Mouse (Mus musculus): ENCODE measurements around the gene Shd. TPM values are rescaled to one million over a fixed set of nuclear protein-coding genes. Genes with fewer than 3 reads are reported as not detected.
A peak's percentile ranks its signal among the peaks of the same experiment; 100 is the strongest.

The Shd gene
- polyA plus RNA-seq, 1 experiment from 2014 or later: 50.3 TPM

DNA sequence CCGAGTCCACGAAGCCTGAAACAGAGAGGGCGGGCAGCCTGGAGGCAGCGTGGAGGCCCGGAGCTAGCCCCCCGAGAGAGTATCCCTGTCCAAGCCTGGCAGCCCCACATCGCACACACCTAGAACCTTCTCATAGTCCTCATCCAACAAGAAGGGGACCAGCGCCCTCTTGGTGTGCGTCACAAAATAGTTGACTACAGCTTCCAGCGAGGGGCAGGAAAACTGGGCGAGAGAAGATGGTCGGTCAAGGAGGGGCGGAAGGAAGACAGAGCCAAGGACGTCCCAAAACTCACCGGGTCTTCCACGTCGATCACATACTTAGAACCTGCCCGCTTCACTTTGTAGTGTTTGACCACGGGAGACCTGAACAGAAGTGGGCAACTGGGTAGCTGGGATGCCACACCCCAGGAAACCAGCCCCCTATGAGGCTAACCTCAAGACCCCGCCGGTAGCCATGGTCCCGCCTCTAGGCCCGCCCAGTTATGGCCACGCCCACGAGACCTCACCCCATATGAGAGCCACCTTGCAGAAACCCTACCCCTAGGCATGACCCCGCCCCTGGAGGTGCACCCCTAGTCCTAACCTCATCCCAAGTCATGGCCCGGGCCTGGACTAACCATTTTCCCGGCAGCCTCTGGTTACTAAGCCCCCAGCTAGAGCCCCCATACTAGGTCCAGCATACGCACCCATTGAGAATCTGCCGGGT lies 29.7 kb downstream of the Shd start:
- H3K36me3 ChIP-seq (replicated peaks): peaks cover 30% of the 10 kb centered on the region
- 5% methylated on average over 30 of the region's 30 CpGs for WGBS
- 0 out of 2 replicates have a peak, but pooled peaks cover 4% of the 10 kb centered on the region for H3K9me3 ChIP-seq
- H3K4me1 ChIP-seq: peaks cover 13% of the 10 kb centered on the region
- peak overlapping the region; percentile 60; the same call in 1 of the 2 replicates for H3K27ac ChIP-seq
- peaks cover 30% of the 10 kb centered on the region for H3K27me3 ChIP-seq (ENCODE audit: poor library complexity, severe bottlenecking)
- DNase-seq (ENCODE audit: extremely low spot score, low spot score): no peak
- H3K4me3 ChIP-seq: peak overlapping the region; percentile 42

DNA sequence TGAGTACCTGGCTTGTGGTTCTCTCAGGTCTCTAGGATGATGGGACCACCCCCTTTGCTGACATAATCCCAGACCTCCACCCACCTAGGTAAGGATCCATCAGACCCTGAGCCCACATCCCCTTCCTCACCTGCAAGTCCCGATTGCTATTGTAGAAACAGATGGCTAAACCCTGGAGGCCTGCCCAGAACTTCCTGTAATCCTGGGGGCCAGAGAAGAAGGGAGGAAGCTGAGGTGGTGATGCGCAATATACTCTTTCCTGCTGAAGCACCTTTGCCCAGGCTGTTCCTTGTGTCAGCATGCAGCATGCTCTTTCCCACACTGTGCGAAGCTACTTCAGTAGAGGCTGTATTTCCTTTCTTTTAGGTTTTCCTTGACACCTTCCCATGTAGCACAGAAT lies 32.7 kb downstream of the Shd start:
- Histone ChIP-seq H3K4me3 (no peak overlapping the region), H3K9me3 (no peaks in the 10 kb centered on the region), H3K4me1 (peaks cover 28% of the 10 kb centered on the region), H3K27ac (no peak overlapping the region), H3K27me3 (ENCODE audit: poor library complexity, severe bottlenecking) (peaks cover 36% of the 10 kb centered on the region), H3K36me3 (replicated peaks) (peaks cover under 1% of the 10 kb centered on the region; the same call in 1 of the 2 replicates)
- WGBS: 85% methylated on average over 3 of the region's 3 CpGs
- no peak for DNase-seq (ENCODE audit: extremely low spot score, low spot score)

DNA sequence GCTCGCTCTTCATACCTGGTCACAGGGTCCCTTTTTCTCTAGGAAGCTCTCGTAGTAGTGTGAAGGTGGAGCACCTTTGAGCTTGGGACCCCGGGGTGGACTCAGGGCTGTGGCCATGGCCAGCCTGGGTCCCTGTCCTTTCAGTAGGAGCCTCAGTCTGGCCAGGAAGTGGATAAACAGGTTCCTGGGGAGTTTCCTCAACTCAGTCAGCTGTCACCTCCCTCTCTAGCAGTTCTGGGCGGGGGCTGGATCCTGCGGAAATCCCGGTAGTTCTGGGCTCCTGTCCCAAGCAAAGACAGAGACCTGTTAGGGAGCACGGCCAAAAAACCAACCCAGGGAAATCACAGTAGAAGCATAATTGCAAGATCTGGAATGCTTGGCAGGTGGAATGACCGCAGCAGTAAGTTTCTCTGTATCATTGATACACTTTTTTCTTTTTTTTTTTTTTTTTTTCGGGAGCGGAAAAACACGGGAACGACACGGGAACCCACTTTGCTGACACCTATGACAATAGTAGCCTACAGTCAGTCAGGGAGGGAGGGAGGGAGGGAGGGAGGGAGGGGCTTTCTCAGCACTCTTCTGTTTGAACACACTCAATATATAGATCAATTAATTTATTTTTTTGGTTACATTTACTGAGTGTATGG lies 35.3 kb downstream of the Shd start, which contains the start of the genes Stap2 and Mpnd:
TSS of gene Stap2 (minus strand) at position 170 of the 647 bp plus-strand sequence.
TSS of gene Mpnd (plus strand) at position 297 of the 647 bp plus-strand sequence.
- peak within 1 kb of the TSS; percentile 12; the same call in 1 of the 2 replicates for H3K4me3 ChIP-seq
- H3K4me1 ChIP-seq: peaks cover 38% of the 10 kb centered on the region
- peaks cover 5% of the 10 kb centered on the region; the same call in 1 of the 2 replicates for H3K36me3 ChIP-seq (replicated peaks)
- H3K9me3 ChIP-seq: no peaks in the 10 kb centered on the region
- H3K27ac ChIP-seq: no peak within 1 kb of the TSS
- WGBS: 57% methylated on average over 13 of the region's 13 CpGs
- DNase-seq (ENCODE audit: extremely low spot score, low spot score): peak; percentile 38
- H3K27me3 ChIP-seq (ENCODE audit: poor library complexity, severe bottlenecking): peaks cover 23% of the 10 kb centered on the region

- 52% methylated on average over 10 of the region's 10 CpGs for WGBS
- no peak overlapping the region for H3K4me3 ChIP-seq
- H3K4me1 ChIP-seq: peaks cover 48% of the 10 kb centered on the region
- no peak for DNase-seq (ENCODE audit: extremely low spot score, low spot score)
- peak overlapping the region; percentile 97 for H3K27ac ChIP-seq
- H3K27me3 ChIP-seq (ENCODE audit: poor library complexity, severe bottlenecking): peaks cover 15% of the 10 kb centered on the region
- no peaks in the 10 kb centered on the region for H3K9me3 ChIP-seq
- peaks cover 19% of the 10 kb centered on the region for H3K36me3 ChIP-seq (replicated peaks)
These were observed 36.7 kb downstream of the Shd start for GRCm38 (mm10) chr17:56006956-56007355.

DNA sequence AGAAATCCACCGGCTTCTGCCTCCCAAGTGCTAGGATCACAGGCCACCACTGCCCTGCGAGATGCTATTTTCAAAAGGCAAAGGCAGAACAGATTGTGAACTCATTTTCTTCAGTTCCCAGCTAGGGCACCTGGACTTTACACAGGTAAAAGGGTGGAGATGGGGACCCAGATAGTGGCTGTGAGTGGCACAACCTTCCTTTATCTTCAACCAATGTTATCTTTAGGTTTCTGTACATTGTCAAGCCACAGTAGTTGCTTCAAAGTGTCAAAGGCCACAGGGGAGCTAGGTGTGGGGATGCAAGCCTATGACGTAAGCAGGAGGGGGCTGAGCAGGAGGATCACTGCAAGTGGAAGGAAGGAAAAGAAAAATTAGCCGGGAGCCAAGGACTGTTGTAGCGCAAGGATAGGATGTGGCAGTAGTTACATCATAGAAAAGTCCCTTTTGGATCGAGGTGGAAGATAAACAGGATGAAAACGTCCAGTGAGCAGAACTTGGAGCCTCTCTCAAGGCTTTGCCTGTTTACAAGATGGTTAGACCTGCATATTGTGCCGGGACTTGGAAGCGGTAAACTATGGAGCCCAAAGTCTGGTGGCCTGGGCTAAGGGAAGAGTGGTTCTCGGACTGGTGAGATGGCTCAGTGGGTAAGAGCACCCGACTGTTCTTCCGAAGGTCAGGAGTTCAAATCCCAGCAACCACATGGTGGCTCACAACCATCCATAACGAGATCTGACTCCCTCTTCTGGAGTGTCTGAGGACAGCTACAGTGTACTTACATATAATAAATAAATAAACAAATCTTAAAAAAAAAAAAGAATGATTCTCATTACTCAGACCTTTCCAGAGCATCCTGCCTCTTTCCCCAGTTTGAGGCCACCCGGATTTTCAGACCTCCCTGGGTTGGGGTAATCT lies 37.4 kb downstream of the Shd start:
- 33% methylated on average over 14 of the region's 14 CpGs for WGBS
- Histone ChIP-seq H3K27ac (peak overlapping the region; percentile 97), H3K9me3 (no peaks in the 10 kb centered on the region), H3K36me3 (replicated peaks) (peaks cover 26% of the 10 kb centered on the region), H3K4me1 (peaks cover 48% of the 10 kb centered on the region), H3K27me3 (ENCODE audit: poor library complexity, severe bottlenecking) (peaks cover 12% of the 10 kb centered on the region), H3K4me3 (peak overlapping the region; percentile 85)
- DNase-seq (ENCODE audit: extremely low spot score, low spot score): peak; percentile 37

GRCm38 (mm10) chr17:56008356-56009087 lies 38.3 kb downstream of the Shd start:
- Histone ChIP-seq H3K27ac (peak overlapping the region; percentile 97), H3K36me3 (replicated peaks) (peaks cover 34% of the 10 kb centered on the region), H3K9me3 (no peaks in the 10 kb centered on the region), H3K27me3 (ENCODE audit: poor library complexity, severe bottlenecking) (peaks cover 9% of the 10 kb centered on the region), H3K4me3 (peak overlapping the region; percentile 85), H3K4me1 (peaks cover 48% of the 10 kb centered on the region)
- under 1% methylated on average over 21 of the region's 21 CpGs for WGBS
- peak; percentile 96 for DNase-seq (ENCODE audit: extremely low spot score, low spot score)

GRCm38 (mm10) chr17:56009088-56009961 lies 39.1 kb downstream of the Shd start:
- peak overlapping the region; percentile 97 for H3K27ac ChIP-seq
- peaks cover 9% of the 10 kb centered on the region for H3K27me3 ChIP-seq (ENCODE audit: poor library complexity, severe bottlenecking)
- peaks cover 48% of the 10 kb centered on the region for H3K4me1 ChIP-seq
- under 1% methylated on average over 62 of the region's 62 CpGs for WGBS
- DNase-seq (ENCODE audit: extremely low spot score, low spot score): peak; percentile 92
- H3K36me3 ChIP-seq (replicated peaks): peaks cover 42% of the 10 kb centered on the region
- H3K9me3 ChIP-seq: no peaks in the 10 kb centered on the region
- peak overlapping the region; percentile 85 for H3K4me3 ChIP-seq

DNA sequence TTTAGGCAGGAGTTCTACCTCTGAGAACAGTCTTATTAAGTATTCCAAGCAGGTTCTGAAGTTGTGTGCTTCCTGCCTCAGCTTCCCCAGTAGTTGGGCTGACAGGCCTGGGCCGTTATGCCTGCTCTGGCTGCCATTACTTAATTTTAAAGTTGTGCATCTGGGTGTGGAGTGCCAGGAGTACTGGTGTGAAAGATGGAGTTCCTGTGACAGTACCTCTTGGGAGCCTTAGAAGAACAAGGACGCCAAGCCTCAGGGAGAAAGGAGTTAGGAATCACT lies 39.6 kb downstream of the Shd start:
- Histone ChIP-seq H3K4me1 (peaks cover 48% of the 10 kb centered on the region), H3K4me3 (peak overlapping the region; percentile 85), H3K9me3 (no peaks in the 10 kb centered on the region), H3K36me3 (replicated peaks) (peaks cover 48% of the 10 kb centered on the region), H3K27ac (peak overlapping the region; percentile 97), H3K27me3 (ENCODE audit: poor library complexity, severe bottlenecking) (peaks cover 7% of the 10 kb centered on the region)
- 63% methylated on average over 2 of the region's 2 CpGs for WGBS
- no peak for DNase-seq (ENCODE audit: extremely low spot score, low spot score)

GRCm38 (mm10) chr17:56010255-56010654 lies 40.0 kb downstream of the Shd start:
- WGBS: 78% methylated on average over 14 of the region's 14 CpGs
- H3K27me3 ChIP-seq (ENCODE audit: poor library complexity, severe bottlenecking): peaks cover 3% of the 10 kb centered on the region
- H3K9me3 ChIP-seq: no peaks in the 10 kb centered on the region
- H3K4me1 ChIP-seq: peaks cover 46% of the 10 kb centered on the region
- peak overlapping the region; percentile 85 for H3K4me3 ChIP-seq
- peaks cover 51% of the 10 kb centered on the region for H3K36me3 ChIP-seq (replicated peaks)
- peak overlapping the region; percentile 97 for H3K27ac ChIP-seq
- no peak for DNase-seq (ENCODE audit: extremely low spot score, low spot score)

GRCm38 (mm10) chr17:56010681-56011080 lies 40.4 kb downstream of the Shd start:
- peak overlapping the region; percentile 97; the same call in 1 of the 2 replicates for H3K27ac ChIP-seq
- no peaks in the 10 kb centered on the region for H3K9me3 ChIP-seq
- peaks cover 45% of the 10 kb centered on the region for H3K4me1 ChIP-seq
- peak overlapping the region; percentile 85 for H3K4me3 ChIP-seq
- H3K27me3 ChIP-seq (ENCODE audit: poor library complexity, severe bottlenecking): no peaks in the 10 kb centered on the region
- H3K36me3 ChIP-seq (replicated peaks): peaks cover 55% of the 10 kb centered on the region
- DNase-seq (ENCODE audit: extremely low spot score, low spot score): peak; percentile 79
- 8% methylated on average over 9 of the region's 9 CpGs for WGBS

DNA sequence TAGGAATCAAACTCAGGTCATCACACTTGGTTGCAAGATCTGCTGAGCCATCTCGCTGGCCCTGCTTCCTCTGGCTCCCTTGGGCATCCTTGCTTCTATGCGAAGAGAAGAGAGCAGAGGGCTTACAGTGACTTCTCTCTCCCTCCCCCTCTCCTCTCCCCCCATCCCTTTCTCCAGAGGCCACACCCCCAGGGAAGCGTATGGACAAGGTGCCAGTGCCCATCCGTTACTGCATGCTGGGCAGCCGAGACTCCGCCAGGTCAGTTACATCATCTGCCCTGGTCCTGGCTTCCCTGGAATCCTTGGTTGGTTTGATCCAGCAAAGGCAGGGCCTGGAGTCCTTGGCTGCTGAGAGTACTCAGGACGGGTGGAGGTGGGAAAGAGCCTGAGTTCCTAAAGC lies 41.2 kb downstream of the Shd start:
- Histone ChIP-seq H3K27me3 (ENCODE audit: poor library complexity, severe bottlenecking) (no peaks in the 10 kb centered on the region), H3K36me3 (replicated peaks) (peaks cover 63% of the 10 kb centered on the region), H3K27ac (no peak overlapping the region), H3K4me1 (peaks cover 45% of the 10 kb centered on the region), H3K9me3 (no peaks in the 10 kb centered on the region), H3K4me3 (no peak overlapping the region)
- DNase-seq (ENCODE audit: extremely low spot score, low spot score): no peak
- 91% methylated on average over 7 of the region's 7 CpGs for WGBS
